Mouse (Mus musculus): ENCODE measurements around the gene Rab3a. TPM values are rescaled to one million over a fixed set of nuclear protein-coding genes. Genes with fewer than 3 reads are reported as not detected.
A peak's percentile ranks its signal among the peaks of the same experiment; 100 is the strongest.

The Rab3a gene
- total RNA-seq, 2 experiments from 2014 or later: 729 to 765 TPM

DNA sequence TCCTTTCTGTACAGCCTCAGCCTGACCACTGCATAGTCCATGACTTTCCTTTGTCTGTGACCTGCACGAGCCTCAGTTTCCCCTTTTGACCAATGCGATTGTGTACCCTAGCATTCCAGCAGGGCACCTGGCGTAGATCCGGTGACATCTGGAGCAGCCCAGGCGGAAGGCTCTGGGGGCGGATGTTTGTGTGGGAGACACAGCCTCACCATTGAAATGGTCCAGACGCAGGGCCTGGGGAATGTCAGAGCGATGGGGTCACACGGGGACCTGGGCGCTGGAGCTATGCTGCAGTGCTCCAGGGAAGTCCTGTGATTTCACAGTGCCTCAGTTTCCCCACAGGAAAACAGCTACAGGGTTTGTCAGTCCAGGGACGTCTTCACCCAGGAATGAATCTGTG is 12.3 kb upstream of the Rab3a start:
- no peak for DNase-seq

DNA sequence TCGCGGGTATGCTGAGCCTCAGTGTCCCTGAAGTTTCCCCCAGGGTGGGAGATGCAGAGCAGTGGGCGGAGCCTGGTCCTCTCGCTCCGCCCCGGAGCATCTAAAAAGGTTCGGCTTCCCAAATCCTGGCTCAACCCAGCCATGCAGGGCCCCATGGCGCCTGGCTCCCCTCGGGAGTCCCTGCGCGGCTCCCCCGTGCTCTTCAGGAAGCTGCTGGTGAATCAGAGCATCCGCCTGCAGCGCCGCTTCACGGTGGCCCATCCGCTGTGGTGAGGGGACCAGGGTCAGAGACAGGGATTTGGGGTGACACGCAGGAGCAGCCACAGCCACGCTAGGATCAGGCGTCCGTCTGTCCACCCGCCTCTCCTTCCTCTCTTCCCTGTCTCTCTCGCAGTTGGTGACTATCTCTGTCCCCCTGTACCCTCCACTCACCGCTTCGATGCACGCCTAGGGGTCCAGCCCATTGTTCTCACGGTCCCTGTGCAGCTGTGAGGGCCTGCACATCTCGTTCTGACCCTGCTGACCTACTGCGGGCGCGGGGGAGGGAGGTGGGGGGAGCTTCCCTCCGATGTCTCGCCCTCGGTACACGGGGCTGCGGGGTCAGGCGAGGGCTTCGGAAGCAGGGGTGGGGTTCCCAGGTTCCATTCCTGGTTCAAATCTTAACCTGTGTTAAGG is 11.4 kb upstream of the Rab3a start:
- DNase-seq: no peak

DNA sequence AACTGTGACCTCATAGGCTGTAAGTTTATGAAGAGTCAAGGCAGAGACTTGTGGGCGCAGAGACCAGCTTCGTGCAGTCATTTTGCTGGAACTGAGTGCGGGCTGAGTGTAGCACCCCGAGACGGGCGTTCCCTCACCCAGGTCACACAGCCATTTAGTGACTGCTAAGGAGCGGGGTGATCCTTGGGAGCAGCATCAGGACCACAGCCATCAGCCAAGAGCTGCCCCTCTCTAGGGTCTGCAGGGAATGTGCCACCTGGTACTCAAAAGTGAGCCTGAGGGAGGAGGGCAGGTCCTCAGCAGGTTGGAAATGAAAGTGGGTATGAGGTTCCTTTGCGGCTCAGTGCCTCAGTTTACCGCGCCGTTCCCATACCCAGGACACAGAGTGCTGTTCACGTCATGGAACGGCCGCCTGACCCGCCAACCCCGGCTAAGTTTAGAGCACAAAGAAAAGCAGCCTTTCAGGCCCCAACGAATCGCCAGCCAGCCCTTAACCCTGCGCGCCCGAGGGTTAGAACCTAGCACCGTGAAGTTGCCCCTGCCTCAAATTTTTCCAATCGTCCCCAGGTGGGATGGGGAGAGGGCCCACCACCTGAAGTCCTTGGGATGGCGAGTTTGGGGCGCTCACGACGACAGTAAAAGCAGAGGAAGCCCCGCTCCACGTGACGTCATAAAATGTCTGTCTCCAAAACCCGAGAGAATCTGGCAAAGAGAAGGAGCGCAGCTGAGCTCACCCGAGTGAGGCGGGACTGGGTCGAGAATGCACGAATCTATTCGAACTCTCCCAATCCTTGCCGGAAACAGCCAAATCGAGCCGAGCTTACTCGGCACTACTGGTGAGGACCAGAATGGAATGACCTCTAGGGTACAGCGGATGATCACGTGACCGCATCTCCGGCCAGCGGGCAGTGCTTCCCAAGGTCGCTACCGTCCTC is 10.6 kb upstream of the Rab3a start:
- DNase-seq: no peak

DNA sequence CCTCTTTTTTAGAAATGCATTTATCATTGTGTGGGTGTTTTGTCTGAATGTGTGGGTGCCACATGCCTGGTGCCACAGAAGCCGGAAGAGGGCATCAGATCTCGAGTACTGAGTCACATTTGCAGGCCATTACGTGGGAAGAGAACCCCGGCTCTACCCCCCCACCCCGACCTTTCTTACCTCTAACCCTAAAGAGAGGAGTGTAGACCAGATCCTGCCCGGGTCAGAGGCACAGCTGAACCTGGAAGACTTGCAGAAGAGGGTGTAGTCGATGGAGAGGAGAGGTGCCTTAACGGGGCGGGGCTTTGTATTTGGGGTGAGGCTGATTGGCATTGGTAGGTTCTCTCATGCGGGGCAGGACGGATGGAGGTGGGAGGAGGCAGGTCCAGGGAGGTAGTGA is 9.7 kb upstream of the Rab3a start:
- DNase-seq: no peak

DNA sequence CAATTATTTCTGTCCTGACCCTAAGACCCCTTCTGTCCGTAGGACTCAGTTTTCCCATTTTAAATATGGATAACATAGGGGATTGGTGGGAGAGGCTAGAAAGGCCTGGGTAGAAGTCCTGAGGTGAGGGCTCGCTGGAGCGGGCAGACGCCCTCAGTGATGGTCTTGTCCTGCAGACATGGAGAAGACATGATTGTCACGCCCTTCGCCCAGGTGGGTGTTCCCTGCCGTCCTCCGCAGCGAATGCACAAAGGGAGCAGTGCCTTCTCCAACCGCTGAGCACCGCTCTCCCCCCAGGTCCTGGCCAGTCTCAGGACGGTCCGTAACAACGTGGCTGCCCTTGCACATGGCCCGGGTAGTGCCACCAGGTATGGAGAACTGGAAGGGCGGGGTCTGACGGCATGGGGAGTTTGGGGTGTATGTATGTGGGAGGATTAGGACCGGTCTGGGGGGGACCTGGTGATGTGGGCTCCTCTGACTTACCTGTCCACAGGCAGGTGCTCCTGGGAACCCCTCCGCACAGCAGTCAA is 8.7 kb upstream of the Rab3a start:
- DNase-seq: no peak

DNA sequence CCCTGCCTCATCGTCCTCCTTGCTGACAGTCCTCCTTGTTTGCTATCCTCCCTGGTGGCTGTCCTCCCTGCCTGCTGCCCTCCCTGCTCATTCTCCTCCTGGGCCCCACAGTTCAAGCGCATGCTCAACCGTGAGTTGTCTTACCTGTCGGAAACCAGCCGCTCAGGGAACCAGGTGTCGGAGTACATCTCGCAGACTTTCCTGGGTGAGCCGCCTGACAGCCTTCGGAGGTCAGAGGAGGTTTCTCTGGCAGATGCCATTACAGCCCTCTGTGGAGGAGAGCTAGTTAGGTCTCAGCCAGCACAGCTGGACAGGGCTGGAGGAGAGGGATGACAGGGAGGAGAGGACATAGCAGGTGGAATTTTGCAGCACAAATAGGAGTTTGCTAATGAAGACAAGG is 7.8 kb upstream of the Rab3a start:
- no peak for DNase-seq

DNA sequence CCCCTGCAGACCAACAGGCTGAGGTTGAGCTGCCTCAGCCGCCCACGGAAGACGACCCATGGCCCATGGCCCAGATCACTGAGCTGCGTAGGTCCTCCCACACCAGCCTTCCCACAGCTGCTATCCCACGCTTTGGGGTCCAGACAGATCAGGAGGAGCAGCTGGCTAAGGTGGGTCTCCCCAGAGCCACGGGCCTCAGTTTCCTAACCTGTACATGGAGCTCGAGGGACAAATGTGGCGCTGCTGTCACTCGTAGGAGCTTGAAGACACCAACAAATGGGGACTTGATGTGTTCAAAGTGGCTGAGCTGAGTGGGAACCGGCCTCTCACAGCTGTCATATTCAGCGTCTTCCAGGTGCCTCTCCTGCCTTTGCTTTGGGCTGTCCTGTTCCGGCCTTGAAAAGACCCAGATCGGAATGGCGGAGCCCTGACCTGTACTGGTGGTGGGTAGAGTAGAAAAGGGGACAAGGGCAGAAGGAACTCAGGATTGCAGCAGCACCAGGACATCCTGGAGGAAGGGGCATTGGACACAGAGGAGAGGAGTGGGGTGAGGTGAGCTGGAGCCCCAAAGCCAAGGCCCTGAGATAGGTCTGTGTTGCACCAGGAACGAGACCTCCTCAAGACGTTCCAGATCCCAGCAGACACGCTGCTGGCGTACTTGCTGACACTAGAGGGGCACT is 7.1 kb upstream of the Rab3a start:
- DNase-seq: no peak

DNA sequence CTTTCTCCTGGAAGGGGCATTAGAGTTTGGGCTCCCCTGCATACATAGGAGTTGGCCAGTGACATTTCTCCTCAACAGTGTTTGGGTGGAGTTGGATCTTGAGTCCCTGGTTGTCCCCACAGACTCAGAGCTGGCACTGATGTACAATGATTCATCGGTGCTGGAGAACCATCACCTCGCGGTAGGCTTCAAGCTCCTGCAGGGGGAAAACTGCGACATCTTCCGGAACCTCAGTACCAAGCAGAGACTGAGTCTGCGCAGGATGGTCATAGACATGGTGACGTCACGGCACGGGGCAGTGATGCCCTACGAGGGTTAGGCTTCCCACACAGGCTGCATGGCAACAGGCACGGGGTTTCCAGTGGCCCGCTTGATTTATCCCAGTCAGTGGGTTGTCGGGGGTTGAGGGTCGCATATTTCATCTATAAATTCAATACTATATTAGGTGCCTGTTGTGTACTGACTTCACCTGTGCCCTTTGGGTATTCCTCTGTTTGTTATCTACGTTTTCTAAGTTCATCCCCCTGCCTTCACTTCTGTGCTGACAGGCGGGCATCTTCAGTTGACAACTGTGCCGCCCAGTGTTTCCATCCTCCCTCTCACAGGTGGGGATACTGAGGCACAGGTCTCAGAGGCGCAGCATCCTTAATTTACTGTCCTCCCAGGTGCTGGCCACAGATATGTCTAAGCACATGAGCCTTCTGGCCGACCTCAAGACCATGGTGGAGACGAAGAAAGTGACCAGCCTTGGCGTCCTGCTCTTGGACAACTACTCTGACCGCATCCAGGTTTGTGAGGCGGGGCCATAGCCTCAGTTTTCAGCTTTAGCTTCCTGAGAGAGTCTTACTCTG is 6.0 kb upstream of the Rab3a start:
- no peak for DNase-seq

DNA sequence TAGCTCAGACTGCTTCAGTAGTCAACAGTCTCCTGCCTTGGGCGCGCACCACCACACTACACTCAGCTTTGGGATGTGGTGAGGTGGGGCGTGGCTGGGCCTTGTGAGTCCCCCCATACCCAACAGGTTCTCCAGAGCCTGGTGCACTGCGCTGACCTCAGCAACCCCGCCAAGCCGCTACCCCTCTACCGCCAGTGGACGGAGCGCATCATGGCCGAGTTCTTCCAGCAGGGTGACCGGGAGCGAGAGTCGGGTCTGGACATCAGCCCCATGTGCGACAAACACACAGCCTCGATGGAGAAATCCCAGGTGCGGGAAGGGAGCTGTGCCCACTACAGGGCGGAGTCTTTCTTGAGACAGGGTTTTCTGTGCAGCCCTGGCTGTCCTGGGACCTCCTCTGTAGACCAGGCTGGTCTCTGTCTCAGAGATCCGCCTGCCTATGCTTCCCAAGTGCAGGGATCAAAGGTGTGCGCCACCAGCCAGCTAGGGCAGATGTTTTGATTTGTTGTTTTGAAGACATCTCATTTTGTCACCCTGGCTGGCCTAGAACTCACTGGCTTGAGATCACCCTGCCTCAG is 5.3 kb upstream of the Rab3a start:
- no peak for DNase-seq

DNA sequence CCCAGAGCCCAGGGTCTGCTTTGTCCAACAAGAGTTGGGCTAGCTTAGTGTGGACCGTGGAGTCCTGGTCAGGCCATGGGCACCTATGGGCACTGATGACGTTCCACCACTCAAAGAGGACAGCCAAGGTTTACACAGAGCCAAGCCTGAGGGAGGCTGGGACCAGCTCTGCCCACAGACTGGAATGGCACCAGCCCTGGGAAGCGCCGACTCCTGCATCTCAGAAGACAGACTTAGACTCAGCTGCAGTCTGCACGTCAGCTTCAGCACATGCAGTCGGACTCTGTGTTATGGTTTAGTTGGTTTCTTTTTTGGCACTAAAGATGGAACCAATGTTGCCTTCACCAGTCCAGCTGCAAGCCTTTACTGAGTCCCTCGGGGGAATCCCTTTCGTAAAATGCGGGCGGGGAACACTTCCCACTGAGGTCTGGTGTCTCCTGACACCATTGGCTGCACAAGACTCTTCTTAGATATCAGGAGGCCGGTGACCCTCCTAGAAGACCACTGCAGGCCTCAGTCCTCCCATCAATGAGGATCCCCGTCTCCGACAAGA is 4.3 kb upstream of the Rab3a start:
- DNase-seq: no peak

DNA sequence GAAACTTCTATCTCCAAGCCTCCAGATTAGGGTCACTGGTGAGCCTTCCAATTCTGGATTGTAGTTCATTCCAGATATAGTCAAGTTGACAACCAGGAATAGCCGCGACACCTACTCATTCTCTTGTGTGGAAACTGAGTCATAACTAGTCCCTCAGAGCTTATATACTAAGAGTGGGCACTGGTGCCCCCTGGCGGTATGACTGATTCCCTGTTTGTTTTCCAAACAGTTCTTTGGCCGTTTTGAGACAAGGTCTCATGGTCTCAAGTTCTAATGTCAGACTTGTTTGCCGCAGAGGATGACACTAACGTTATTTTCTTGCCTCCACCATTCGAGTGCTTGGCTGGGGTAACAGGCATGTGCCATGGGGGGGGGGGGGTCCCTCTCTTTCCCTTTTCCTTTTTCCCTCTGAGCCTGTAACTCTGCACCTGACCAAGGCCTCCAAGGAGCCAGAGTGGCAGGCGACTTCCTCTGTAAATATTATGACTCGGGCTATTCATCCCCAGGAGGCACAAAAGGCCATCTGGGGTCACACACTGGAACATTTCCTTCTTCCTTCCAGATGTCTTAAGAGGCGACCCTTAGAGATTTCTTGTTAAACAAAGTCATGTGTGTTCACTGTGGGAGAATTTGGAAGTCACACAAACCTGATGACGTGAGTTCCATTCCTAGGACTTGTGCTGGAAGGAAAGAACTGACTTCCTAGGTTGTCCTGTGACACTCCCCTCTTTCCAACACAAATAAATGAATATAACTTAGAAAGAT is 2.3 kb upstream of the Rab3a start:
- no peak for DNase-seq

DNA sequence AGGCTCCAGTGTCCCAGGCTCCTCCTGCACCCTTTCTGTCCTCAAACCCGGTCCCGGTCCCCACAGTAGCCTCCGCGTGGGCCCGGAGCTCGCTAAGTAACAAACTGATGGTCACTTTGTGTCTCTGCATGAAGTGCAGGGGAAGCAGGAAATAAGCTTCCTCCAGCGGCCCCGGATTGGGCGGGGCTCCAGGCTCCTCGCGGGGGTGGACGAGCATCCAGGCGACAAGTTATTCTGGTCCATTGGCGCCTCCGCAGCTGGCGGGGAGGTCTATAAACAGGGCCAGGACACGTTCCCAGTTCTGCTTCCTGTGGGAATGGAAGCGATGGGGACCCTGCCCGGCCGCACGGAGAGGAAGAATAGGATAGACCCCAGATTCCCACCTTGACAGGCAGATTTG is 1.3 kb upstream of the Rab3a start:
- peak; percentile 71 to 73 for DNase-seq

DNA sequence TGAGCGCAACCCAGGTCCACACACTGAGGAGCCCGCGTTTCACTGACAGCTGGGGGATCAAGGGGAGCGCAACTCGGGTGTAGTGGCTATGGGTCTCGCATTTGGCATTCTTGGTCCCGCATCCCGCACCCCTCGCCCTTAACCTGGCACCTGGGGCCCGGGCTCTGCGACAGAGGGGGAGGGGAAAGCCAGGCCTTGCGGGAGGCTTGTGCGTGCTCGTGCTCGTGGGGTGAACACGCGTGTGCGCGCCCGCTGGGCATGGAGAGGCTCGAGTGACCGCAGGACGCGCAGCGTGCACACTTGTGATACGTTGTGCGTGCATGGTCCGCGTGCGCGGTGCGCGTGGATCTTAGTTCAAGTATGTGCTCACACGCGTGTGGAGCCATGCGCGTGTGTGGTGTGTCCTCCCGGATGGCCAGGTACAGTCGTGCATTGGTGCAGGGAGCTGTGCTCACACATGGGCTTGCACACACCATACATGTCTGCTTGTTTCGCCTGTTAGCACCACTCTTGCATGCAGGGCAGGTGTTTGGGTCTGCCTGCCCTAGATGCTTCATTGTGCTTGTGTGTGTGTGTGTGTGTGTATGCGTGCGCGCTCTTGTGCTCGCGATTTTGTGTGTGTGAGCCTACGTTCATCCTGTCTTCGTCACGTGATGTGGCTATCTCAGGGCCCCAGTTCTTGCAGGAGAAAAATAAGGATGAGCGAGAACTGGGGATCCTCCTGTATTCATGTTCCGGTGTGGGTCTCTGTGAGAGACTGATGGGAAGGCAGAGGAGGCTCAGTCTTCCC is 587 bp downstream of the Rab3a start:
- peak in 1 of 2 experiments; percentile 71 for DNase-seq

DNA sequence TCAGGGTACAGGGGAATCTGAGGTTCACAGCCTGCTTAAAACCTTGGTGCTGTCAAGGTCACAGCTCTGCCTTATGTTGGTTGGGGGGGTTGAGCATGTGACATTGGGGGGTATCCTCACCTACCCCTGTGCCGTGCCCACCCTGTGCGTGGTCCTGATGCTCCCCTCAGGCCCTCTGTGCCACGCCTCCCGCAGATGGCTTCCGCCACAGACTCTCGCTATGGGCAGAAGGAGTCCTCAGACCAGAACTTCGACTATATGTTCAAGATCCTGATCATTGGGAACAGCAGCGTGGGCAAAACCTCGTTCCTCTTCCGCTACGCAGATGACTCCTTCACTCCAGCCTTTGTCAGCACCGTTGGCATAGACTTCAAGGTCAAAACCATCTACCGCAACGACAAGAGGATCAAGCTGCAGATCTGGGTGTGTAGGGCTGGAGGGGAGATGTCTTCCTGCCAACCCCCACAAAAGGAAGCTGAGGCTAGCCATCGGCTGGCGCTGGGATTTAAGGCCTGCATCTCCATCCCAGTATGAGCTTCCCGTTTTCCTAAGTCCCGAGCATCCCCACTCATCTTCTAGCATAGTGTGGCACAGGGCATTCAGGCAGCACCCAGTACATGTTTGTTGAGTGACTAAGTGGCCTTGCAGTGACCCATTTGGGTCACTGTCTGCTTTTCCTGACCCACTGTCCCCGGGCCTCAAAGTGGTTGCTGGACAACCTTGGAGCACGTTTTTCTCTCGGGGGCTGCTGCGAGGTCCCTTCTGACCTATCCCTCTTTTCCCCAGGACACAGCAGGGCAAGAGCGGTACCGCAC is 1.4 kb downstream of the Rab3a start:
- peak in 1 of 2 experiments; percentile 4 for DNase-seq

DNA sequence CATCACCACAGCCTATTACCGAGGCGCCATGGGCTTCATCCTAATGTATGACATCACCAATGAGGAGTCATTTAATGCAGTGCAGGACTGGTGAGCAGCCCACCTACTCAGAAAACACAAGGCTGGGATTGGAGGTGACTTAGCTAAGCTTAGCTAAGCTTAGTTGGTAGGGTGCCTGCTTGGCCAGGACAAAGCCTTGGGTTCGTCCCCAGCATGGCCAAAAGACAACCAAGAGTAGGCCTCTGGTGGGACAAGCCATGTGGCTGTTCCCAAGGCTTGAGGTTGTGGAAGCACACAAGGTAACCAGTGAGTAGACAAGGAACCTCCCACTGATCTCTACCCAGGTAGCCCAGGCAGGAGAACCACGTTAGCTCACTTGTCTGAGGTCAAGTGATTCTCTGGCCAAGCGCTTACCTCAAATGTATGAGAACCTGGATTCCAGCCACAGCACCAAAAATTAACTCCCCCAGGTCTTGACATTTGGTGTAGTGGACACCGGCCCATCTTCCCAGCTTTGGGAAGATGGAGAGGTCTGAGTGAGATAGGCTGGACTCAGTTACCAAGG is 2.1 kb downstream of the Rab3a start:
- peak in 1 of 2 experiments; percentile 7 for DNase-seq

DNA sequence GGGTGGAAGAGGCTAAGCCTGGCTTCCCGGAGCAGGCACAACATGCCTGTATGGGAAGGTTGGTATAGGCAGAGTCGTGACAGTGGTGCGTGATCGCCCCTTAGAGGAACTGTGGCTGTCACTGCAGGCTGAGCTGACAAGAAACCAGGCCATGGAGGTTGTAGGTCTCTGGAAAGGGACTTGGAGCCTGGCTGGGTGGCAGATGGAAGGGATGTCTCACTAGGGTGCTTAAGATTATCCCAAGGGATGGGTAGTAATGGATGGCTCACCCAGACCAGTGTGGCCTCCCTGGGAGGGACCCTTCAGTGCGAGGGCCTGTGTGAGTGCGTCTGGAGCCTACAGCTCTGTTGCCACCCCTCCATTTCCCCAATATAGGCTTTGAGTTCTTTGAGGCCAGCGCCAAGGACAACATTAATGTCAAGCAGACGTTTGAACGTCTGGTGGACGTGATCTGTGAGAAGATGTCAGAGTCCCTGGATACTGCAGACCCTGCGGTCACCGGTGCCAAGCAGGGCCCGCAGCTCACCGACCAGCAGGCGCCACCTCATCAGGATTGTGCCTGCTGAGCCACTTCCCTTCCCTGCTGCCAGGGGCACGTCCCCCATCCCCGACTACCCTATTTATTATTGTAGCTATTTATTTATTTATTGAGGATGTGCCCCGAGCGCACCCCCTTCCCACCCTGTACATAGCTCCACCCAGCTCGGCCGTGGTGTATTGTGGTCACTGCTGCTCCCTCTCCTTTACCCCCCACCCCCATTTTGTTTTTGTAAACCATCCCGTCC is 3.2 kb downstream of the Rab3a start:
- peak in 1 of 2 experiments; percentile 24 for DNase-seq

DNA sequence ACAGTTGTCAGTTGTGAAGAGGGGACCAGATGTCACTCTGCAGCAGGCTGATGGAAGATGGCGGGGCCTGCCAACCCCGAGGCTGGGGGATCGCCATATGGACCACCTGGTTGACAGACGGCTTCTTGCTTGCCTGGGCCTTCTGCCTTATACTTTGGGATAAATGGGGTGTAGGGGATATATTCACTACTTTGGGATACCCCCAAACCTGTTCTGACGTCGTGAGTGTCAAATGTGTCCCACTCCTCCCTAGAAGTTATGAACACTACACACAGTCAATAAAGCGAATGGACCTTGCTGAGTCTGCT is 3.8 kb downstream of the Rab3a start:
- DNase-seq: peak in 1 of 2 experiments; percentile 57
